Mouse (Mus musculus) heart, postnatal 25 days (tissue): ENCODE measurements around the gene Nol4l. TPM values are rescaled to one million over a fixed set of nuclear protein-coding genes. Genes with fewer than 3 reads are reported as not detected.

ENCODE experiments used
- DNase-seq: peaks from one replicate; pipeline ENCODE4 v3.0.0; 2022; ENCODE audit warnings: low spot score
- intact Hi-C: fragments of 180-260 bp; cut with DNase I; formaldehyde crosslinking; loops from one replicate; pipeline ENCODE4 v1.15.1; 2025
- total RNA-seq, 2 experiments: library from RNA; stranded (reverse); gene quantifications; 2 replicates each; pipeline ENCODE4 v1.2.3; 2021

Gene Nol4l
- total RNA-seq, 2 experiments from 2014 or later = 4.4 TPM

DNA sequence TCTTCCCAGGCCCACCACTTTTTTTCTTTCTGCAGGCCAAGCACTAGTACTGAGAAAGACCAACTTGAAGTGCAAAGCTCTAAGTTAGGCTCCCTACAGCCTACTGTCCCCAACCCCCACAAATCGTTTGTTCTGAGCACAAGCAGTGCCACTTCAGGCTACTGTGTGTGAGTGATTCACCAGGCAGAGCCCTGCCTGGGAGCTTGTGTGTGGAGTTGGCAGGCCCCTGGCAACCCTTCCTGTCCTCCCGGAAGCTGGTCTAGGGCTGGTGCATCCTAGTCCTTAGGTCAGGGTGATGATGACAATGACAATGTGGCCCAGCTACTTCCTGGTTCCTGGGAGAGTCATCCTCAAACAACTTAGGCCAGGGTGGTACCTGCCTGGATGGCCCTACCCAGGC lies 101.3 kb downstream of the Nol4l start:
- no peak for DNase-seq
- intact Hi-C loops = no loop called here

DNA sequence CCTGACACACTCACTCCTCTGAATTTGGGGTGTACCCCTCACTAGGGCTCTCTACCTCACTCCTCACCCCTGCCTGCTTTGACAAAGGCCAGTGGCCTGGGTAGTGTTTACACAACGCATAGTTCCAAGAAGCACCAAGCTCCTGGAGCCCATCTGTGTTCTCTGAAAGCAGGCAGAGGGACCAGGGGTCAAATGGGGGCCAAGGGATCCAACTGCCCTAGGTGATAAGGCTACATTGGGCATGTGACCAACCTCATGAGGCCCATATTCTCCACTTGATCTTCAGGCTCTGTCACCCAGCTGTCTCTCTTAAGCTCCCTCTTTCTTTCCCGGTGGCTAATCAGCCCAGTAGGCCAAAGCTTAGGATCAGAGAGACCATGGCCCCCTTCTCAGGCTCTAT lies 102.8 kb downstream of the Nol4l start:
- intact Hi-C loops = no loop called here
- no peak for DNase-seq

DNA sequence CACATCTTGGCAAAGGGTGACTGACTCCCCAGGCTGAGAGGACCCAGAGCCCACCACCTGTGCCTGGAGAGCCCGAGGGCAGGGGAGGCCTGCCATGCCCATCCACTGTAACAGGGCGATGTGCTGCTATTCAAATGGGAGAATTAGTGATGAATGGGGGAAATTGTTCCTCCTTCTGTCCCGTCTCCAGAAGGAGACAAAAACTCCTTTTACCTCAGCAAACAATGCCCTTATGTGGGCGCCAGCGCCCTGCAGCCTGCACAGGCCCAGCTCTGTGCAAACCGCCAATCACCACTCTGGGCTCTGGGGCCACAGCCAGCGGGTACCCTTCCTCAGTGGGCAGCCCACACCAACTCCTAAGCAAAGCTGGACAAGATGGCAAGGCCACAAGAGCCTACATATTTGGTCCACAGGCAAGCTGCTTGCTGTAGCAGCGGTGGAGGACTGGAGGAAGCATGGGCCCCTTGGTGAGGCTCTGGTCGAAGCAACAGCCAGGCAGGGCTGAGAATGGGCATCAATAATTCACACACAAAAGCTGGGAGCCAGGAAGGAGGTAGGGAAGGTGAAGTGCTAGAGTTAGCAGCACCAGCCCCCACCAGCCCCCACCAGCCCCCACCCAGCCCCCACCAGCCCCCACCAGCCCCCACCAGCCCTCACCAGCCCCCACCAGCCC lies 103.6 kb downstream of the Nol4l start:
- intact Hi-C loops = no loop called here
- no peak for DNase-seq

DNA sequence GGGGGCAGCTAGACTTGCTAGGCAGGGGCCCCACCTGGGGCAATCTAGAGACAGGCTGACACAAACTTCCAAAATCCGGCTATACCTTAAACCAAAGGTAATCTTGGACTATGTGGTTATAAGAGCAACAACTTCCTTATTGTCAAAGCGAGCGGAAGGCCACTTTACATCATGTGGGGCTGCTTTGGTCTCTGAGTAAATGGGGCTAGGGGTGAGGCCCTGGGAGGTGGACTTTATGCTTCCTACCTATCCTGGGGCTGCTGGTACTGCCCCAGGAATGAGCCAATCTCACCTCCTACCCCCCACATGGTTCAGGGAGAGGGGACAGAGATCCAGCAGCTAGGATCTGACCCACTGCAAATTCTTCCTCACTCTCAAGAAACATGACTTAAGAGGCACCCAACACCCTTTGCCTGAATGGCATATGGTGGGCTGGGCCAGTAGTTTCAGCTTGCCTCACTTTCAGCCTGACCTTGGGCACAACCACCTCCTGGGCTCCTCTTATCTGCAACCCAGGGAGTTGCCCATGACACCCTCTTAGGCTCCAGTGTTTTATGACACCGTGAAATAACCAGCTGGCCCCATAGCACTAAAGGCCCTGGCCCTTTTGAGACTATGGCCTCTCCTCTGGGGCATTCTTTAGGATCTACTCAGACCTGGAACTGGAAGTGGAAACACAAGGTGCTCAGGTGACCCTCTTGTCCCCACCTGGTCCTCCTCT lies 104.5 kb downstream of the Nol4l start:
- DNase-seq = no peak
- intact Hi-C loops = no loop called here

DNA sequence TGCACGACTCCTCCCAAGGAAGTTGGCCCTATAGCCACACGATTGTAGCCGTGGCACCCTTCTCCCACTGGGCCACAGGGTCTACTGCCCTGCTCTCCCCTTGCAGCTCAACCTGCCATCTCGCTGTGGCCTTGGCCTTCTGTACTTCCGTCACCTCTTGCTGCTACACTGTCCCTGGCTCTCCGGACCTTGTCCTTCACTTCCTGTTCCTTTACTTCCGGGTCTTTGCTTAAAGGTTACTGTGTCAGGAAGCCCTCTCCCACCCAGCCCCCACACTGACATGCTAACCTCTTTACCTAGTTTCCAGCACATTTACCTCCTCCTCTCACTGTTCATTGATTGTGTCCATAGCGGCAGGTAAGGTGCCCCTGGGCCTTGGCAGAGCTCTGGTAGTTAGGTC lies 105.2 kb downstream of the Nol4l start:
- no peak for DNase-seq
- intact Hi-C loops = no loop called here

DNA sequence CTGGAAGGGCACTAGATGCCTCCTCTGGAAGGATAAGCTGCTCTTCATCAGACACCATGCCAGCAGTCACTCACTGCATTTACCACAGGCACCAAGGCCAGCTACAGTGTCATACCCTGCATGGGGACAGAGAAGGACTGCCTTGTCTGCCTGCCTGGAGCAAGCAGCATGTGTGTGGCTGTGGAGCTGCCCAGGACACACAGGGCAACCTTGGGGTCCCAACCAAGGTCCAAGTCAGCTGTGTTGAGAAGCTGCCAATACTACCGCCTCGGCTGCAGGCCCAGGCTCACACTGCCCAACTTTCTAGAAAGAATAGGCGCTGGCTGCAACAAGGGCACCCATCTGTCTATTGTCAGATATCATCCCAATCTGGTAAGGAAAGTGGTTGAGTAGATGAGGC lies 106.7 kb downstream of the Nol4l start:
- DNase-seq = no peak
- intact Hi-C loops = no loop called here

DNA sequence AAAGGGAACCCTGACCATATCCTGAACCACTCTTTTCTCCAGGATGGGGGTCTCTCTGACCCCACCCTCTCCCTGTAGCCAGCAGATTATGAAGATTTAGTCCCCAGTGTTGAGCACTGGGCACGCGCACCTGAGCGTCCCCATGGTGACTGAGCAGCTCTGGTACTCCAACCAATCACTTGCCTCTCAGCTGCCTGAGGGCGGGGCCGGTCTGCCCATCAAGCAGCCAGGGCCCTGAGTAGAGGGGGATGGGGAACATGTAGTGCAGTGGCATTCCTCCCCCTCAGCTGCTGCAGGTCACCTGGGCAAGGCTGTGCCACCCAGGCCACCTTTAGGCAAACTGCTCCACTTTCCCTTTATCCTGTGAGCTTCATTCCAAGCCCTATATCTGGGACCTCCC lies 107.7 kb downstream of the Nol4l start:
- DNase-seq = no peak
- intact Hi-C loops = no loop called here

DNA sequence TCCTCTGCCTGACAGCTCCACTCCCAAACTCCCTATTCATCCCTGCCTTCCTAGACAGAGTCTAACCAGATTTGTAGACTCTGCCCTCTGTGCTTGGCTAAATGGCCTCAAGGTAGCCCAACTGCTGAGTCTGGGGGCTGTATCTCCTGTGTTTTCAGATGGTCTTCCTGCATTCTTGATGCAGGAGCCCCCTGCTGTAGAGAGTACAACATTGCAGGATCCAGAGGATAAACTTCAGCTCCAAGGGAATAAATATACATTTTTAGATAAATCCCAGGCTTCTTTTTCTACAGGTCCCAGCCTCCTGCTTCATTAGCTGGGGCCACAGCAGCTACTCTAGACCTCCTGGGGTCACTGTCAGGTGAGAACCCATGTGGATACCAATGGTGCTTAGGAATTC lies 108.5 kb downstream of the Nol4l start:
- intact Hi-C loops = no loop called here
- no peak for DNase-seq

DNA sequence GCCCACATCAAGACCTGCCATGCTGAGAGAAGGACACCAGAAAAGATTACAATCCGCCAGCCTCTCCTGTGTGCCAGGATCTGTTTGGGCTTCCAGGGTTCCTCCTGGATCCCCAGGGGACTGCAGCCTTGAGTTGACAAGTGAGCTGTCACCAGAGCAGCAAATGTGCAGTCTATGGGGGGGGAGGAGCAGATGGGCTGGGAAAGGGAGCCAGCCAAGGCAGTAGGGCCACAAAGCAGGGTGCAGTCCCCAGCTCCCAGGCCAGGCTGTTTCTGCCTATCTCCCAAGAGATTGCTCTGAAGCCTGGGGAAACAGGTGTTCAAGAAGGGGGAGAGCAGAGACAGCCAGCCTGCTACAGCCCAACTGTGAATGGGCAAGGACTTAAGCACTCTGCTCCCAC lies 111.4 kb downstream of the Nol4l start:
- intact Hi-C loops = no loop called here
- no peak for DNase-seq

DNA sequence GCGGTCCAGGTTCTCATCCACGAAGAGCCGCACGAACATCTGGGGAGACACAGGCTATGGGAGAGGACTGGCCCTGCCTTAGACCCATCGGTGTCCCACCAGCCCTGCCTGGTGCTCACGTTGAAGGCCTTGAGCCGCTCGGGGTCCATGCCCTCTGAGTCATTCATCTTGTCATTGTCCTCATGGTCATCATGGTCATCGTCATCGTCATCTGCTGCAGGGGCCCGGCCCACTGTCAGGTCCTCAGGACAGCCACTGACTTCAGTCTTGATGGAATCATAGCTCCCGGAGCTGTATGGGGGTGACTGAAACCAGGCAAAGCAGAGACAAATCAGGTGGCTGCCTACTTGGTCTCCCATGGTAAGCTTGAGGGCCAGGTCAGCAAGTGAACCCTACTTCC lies 111.9 kb downstream of the Nol4l start:
- DNase-seq = no peak
- intact Hi-C loops = no loop called here

DNA sequence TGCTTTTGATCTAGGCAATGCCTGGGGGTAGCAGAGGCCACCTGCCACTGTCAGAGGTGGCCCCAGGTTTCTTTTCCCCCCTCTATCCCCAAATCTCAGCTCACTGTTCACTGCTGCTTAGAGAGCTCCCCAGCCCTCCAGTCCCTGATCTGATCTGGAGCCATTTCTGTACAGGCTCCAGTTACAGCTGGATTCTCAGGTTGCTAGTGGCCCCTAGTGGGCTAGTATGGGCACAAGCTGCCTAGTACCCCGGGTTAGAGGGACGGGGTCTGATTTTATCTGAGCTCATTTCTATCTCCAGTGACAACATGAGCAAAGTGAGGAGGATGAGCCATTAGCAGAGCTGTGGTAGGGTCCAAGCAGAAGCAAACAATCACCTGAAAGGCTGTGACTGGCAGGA lies 115.2 kb downstream of the Nol4l start:
- DNase-seq = no peak
- intact Hi-C loops = loop anchor here (2.0 kb wide), 1 partner anchor 268 kb away; no protein-coding TSS in a partner anchor

DNA sequence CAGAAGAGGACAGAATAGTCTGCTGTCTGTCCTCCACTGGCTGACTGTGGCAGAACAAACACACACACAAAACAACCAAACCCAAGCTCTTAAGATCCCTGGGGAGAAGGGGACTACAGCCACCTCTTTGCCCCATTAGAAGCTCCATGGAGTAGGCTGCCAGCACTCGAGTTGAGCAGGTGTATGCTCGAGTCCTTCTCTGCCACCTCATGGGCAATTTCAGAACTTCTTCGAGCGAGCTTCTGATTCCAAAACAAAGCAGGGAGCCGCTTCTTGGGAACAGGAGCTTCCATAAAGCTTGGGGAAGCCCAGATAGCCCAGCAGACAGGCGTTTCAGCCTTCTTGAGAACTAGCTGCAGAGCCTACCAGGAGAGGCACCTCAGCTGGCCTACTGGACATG lies 117.2 kb downstream of the Nol4l start:
- no peak for DNase-seq
- intact Hi-C loops = no loop called here

DNA sequence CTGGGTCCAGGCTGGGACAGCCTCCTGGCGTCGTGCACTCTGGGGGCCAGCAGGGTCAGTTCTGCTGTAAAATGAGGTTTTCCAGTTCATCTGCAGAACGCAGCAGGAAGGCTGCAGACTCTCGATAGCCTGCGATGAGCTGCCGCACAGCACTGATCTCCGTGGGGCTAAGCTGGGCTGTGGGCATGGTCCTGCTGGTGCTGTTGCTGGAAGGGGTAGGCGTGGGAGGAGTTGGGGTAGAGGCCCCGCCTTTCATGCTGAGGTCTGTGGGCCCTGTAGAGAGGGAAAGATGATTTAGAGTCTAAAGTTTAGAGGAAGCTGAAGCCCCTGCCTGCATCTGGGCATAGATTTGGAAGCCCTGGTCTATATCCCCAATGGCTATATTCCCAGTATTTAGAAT lies 118.2 kb downstream of the Nol4l start:
- no peak for DNase-seq
- intact Hi-C loops = no loop called here

DNA sequence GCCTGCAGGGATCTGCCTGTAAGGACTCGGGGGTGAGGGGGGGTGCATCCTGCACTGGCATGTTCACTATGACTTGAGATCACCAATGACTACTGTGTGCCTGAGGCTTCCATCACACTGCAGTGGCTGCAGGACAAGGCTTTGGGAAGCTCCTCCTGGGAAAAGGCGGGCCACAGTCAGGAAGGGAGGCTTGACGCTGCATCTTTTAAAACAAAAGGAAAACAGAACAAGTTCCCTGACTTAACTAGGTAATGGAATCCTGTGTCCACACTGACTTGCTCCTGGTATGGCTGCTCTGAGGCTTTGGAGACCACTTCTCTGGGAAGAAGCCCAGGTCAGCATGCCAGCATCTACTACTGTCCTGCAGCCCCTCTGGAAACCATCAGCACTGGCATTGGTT lies 120.8 kb downstream of the Nol4l start:
- intact Hi-C loops = no loop called here
- DNase-seq = no peak

DNA sequence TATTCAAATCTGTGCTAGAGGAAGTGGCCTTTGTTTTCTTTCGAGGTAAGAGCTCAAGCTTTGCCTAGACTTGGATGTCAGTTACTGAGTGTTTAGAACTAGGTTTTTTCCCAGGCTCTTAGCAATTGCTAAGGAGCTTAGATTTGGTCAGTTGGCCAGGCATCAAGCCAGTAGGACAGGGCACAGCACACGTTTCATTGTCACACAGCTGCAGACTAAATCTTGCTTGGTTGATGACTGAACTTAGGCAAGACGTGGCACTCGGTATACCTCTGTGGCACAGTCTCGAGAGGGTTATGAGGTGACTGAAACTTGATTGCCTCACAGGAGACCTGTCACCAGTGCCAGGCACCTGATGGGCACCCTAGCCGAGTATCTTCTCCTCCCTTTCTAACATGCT lies 122.9 kb downstream of the Nol4l start:
- no peak for DNase-seq
- intact Hi-C loops = no loop called here

DNA sequence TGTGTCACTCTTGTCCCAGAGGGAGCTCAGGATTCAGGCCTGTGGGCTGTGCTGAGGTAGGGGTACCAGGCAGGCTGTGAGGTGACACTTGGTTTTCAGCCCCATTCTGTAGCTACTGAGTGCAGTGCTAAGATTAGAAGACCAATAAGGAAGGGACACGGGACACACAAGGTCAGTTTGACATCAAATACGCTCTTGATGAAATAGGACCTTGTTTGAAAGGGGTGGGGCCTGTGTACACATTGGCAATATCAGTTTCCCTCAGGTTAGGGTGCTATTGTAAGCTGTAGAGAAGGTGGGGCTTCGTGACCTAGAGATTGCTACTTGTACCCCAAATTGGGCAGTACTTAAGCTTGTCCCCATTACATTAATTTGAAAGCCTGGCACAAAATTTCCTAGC lies 124.9 kb downstream of the Nol4l start:
- no peak for DNase-seq
- intact Hi-C loops = no loop called here

DNA sequence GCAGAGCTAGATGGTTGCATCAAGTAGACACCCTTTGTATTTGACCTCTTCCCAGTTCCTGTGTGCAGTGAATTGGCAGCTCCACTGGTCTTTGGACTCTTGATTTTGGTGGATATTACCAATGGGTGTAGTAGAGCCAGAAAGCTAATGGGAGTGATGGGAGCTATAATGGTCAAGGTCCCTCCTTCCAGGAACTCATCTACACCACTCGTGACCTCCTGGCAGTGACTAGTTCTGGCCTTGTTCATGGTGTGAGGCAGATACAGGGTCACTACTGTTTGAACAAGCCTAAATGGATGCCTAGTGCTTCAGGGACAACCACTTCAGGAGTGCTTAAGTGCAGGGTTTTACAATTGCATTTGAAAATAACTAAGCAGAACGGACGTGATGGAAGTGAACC lies 125.7 kb downstream of the Nol4l start:
- no peak for DNase-seq
- intact Hi-C loops = no loop called here

DNA sequence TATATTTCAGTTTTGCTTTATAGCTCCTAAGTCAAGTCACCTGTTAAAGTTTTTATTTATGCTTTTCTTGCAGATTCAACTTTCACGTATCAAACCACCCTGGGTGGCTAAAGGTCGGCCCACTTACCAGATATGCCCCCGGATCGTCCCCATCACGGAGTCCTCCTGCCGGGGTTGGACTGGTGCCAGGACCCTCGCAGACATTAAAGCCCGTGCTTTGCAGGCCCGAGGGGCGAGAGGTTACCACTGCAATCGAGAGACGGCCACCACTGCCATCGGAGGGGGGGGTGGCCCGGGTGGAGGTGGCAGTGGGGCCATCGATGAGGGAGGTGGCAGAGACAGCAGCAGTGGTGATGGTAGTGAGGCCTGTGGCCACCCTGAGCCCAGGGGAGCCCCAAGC lies 130.6 kb downstream of the Nol4l start:
- intact Hi-C loops = no loop called here
- DNase-seq = no peak

DNA sequence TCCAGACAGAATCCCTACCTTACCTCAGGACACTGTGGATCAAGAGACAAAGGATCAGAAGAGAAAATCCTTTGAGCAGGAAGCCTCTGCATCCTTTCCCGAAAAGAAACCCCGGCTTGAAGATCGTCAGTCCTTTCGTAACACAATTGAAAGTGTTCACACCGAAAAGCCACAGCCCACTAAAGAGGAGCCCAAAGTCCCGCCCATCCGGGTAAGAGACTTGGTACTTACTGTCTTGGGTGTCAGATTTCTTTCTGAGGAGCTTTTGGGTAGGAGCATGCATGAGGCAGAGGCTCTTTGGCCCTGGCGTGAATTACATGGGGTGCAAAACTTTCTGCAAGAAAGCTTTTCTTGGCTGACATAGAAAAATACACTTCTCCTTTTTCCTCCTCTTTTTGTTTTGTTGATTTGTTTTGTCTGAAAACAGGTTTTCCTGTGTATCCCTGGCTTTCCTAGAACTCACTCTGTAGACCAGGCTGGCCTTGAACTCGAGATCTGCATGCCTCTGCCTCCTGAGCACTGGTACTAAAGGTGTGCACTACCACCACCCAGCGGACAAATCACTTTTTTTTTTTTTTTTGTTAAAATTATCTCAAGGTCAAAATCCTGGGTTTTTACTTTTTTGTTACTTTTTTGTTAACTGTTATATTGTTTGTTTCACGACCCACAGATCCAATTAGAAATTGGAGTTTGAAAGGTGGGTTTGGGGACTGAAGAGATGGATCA lies 131.8 kb downstream of the Nol4l start:
- DNase-seq = no peak
- intact Hi-C loops = no loop called here

DNA sequence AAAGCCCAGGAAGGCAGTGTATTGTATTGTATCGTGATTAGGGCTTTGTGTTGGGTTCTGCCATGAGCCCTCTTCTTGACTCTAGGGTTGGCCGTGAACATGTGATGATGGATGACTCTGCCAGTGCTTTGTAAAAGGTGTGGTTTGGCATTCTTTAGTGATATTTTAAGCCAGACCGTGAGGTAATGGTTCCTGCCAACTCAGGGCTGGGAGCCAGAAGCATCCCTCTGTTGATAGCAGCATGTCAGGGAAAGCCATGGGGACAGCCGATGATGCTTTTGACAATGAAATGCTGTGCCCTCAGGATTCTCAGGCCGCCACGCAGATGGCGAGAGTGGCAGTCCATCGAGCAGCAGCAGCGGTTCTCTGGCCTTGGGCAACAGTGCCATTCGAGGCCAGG lies 136.7 kb downstream of the Nol4l start:
- intact Hi-C loops = loop anchor here (5.0 kb wide), 1 partner anchor 41 kb away; no protein-coding TSS in a partner anchor
- DNase-seq = no peak

DNA sequence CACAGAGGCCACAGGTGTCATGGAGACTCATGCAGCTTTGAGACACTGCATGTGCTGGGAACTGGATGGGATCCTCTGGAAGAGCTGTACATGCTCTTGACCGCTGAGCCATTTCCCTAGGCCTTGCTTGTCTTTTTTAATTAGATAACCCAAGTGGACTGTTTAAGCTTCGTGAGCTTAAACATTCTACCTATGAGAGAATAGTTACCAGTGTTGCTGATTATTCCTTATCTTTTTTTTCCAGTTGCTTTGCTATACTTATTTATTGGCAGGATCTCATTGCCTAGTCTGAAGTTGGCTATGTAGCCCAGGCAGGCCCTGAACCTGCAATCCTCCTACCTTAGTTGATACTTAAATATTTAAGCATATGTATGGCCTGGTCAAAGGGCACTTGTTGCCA lies 139.9 kb downstream of the Nol4l start:
- no peak for DNase-seq
- intact Hi-C loops = loop anchor here (5.0 kb wide), 1 partner anchor 38 kb away; no protein-coding TSS in a partner anchor
